Mouse (Mus musculus) spleen, adult 2 months (tissue): Measurements from ENCODE around the gene Plekhh3.
"Not testable (repeated sequence)": the region's sequence is repeated elsewhere in the genome, so short reads cannot be mapped to it uniquely, and the experiment has no call there.

Experiments
- CTCF ChIP-seq: fragments of 200-500 bp; IDR thresholded peaks from 2 replicates; pipeline ENCODE4 v1.5.1; 2011; ENCODE audit warnings: mild to moderate bottlenecking, inconsistent platforms; ENCODE audit not compliant: insufficient read depth, insufficient read length, insufficient replicate concordance; ENCODE audit errors: extremely low read depth
- POLR2A ChIP-seq: fragments of 200-500 bp; IDR thresholded peaks from 2 replicates; pipeline ENCODE4 v1.6.1; 2011; ENCODE audit warnings: low read depth, low read length, inconsistent platforms

GRCm38 (mm10) chr11:101124494-101124893, 46.7 kb downstream of the Plekhh3 start:
- not testable (repeated sequence) for TF ChIP-seq CTCF, POLR2A
